Mouse (Mus musculus) testis, adult 2 months (tissue): ENCODE results near the gene Atp8a2.

Experiments
- CTCF ChIP-seq: fragments of 200-500 bp; IDR thresholded peaks from 2 replicates; pipeline ENCODE4 v1.5.1; 2012; ENCODE audit warnings: low read depth, mild to moderate bottlenecking, inconsistent platforms, low read length, moderate library complexity; ENCODE audit not compliant: control insufficient read depth, insufficient read depth, insufficient replicate concordance
- POLR2A ChIP-seq: fragments of 200-500 bp; IDR thresholded peaks from 2 replicates; pipeline ENCODE4 v1.6.1; 2012; ENCODE audit warnings: low read depth, mild to moderate bottlenecking, inconsistent platforms, low read length, moderate library complexity; ENCODE audit not compliant: control insufficient read depth

DNA sequence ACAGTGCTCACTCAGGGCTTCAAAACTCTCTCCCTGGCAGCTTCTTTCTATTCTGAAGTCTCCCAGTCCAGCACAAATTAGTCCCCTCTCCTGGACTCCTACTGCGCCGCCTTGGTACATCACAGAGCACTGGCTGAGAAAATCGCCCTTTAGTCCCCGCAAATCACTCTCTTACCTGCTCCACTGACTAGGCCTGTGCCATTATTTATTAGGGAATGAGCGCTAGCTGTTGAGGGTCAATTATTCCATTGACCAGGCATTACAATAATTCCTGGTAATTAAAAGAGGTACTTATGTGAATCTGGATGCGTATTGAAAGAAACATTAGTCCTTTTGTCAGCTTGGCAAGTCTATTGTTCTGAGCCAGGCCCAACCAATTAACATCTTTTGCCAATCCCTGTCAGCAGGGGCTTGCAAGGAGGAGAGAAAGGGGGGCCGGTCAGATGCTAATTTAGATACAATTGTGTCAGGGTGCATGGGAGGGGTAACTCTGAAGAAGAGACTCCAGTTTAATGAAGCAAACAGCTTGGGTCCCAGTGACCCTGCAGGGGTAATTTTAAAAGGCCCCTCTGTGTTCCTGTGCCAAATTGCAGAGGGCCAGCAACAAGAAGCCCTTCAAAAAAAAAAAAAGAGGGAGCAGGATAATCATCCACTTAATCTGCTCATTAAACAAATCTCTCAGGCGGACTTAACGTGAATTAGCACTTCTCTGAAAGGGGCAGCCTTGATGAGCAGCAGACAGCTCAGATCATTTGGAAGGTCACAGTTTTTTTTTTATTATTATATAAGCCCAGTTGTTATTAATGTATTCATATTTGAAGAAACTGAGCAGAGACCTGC is 459.9 kb downstream of the Atp8a2 start:
- TF ChIP-seq CTCF (no peak), POLR2A (no peak)
